Mouse (Mus musculus) MEL (cell line): Measurements from ENCODE around the gene Brox.
A peak's percentile ranks its signal among the peaks of the same experiment; 100 is the strongest.

Source experiments
- ZC3H11A ChIP-seq: IDR thresholded peaks from 2 replicates; pipeline ENCODE4 v1.6.1; 2012; ENCODE audit warnings: low read depth, mild to moderate bottlenecking, inconsistent platforms, low read length, improper control_type of control experiment
- ZMIZ1 ChIP-seq: IDR thresholded peaks from 2 replicates; pipeline ENCODE4 v1.6.1; 2012; ENCODE audit warnings: low read depth, mild to moderate bottlenecking, inconsistent platforms, low read length, improper control_type of control experiment, moderate library complexity

GRCm38 (mm10) chr1:183344886-183345816, 48.1 kb upstream of the Brox start:
- TF ChIP-seq ZC3H11A (no peak), ZMIZ1 (peak; percentile 3; the same call in 1 of the 2 replicates)
